Mouse (Mus musculus) cerebellum, adult 2 months (tissue): ENCODE measurements around the gene Cdc25a.

Experiments
- CTCF ChIP-seq: fragments of 200-500 bp; IDR thresholded peaks from 2 replicates; pipeline ENCODE4 v1.5.1; 2011; ENCODE audit warnings: low read depth, mild to moderate bottlenecking, control low read depth, low read length, moderate library complexity, borderline replicate concordance; ENCODE audit not compliant: insufficient read depth
- POLR2A ChIP-seq: fragments of 200-500 bp; IDR thresholded peaks from 2 replicates; pipeline ENCODE4 v1.6.1; 2011; ENCODE audit warnings: low read length, control low read depth, borderline replicate concordance; ENCODE audit not compliant: insufficient read depth

- TF ChIP-seq POLR2A (no peak), CTCF (no peak)
These were observed 53.8 kb downstream of the Cdc25a start for GRCm38 (mm10) chr9:109929131-109929530.
